Mouse (Mus musculus) adipocyte (in vitro differentiated cells): ENCODE results near the gene Artn.

Source experiments
- DNase-seq: peaks from one replicate; pipeline ENCODE4 v3.0.0-alpha.2; 2016; ENCODE audit warnings: low spot score

The Artn gene

DNA sequence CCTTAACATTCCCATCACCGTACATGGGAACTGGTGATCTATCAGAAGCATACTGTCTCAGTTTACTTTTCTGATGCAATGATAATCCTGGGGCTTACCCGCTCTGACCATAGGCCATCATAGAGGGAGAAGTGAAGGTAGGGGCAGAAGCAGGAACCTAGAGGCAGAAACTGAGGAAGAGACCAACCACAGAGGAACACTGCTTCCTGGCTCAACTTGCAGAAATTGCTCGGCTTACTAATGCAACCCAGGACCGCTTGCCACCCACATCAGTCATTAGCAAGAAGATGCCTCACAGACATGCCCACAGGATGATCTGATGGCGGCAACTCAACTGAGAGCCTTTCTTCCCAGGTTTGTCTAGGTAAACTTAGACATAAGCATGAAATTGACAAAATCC, 10.8 kb downstream of the Artn start:
- no peak for DNase-seq

DNA sequence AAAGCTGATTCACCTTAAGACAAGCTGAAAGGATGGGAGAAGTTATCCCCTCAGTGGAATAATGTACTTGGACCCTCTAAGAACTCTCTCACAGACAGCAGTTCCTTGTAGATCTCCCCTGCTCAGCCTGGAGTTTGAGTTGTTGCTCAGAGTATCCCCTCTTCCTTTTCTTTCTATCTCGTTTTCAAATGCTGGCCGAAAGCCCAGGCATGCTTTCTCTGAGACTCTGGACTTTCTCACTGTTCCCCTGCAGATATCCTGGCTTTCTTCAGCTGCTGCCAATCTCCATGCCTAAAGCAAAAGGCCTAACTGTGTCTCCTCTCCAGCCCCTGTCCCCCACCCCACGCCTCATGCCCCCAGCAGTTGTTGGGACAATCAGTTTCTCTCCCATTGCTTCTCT, 11.3 kb downstream of the Artn start:
- no peak for DNase-seq

DNA sequence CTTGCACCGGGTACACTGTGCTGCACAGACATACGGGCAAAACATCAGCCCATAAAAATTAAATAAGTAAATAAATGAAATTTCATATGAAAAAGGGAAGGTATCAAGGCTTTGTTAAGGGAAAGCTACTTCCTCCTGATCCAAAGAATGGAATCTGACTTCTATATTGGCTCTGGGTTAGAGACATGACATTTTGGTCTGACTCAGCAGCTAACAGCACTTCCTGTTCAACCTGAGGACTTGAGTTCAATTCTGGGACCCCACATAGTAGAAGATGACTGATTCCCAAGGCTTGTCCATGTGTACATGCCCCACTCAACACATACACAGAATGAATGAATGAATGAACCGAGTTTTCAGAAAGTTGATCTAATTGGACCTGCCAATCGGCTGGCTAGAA, 11.7 kb downstream of the Artn start:
- DNase-seq: no peak

DNA sequence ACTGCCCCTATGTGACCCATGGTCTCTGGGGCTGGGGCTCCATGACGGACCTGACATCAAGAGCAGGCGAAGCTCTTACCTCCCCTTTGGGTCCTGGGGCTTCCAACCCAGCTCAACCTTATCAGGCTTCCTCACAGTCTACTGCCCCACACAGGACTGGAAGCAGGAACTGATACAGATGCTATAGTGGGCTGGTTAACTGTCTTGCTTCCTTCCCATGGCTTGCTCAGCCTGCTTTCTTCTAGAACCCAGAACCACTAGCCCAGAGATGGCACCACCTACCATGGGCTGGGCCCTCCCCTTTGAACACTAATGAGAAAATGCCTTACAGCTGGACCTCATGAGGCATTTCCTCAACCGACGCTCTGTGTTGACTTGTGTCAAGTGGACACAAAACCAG, 12.2 kb downstream of the Artn start:
- no peak for DNase-seq

DNA sequence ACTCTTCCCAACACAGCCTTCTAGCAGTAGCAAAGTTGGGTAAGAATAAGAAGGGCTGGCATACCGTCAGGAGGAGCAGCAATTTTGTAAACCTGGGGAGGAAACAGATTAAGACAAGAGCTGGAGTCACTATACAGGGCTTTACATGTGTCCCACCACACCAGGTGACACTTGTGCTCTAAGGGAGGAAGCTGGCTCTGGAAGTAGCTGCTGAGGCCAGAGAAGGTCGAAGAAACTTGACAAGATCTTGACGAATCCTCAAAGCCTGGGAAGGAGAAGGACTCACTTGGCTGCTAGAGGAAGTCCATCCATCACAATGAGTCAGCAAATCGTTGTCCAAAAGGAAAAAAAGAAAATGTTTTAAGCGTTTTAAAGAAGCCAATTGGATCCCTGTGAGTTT, 13.2 kb downstream of the Artn start:
- DNase-seq: no peak

DNA sequence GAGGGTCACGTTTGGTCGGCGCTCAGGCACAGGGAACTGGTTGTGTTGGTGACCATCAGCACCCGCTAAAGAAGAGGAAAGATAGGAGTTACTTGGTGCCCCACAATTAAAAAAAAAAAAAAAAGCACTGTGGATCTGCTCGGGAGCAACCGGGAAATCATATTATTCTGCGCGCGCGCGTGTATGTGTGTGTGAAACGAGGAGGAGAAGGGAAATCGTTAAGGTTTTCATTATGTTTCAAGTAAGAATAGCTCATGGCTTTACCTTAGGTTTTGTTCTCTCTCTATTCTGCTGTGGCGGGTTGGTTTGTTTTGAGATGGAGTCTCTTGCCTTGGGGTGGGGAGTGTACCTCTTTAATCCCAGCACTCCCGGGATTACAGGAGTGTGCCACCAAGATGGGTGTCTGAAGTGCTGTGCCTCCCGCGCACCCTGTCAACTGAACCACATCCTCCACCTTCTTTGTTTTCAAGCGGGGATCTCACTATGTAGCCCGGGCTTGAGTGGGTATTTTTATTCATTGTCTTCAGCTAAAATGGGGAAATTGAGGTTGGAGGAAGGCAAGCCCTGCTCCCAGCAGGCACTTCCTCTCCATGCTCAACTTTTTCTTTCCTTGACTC, 14.0 kb downstream of the Artn start:
- peak; percentile 7 for DNase-seq

DNA sequence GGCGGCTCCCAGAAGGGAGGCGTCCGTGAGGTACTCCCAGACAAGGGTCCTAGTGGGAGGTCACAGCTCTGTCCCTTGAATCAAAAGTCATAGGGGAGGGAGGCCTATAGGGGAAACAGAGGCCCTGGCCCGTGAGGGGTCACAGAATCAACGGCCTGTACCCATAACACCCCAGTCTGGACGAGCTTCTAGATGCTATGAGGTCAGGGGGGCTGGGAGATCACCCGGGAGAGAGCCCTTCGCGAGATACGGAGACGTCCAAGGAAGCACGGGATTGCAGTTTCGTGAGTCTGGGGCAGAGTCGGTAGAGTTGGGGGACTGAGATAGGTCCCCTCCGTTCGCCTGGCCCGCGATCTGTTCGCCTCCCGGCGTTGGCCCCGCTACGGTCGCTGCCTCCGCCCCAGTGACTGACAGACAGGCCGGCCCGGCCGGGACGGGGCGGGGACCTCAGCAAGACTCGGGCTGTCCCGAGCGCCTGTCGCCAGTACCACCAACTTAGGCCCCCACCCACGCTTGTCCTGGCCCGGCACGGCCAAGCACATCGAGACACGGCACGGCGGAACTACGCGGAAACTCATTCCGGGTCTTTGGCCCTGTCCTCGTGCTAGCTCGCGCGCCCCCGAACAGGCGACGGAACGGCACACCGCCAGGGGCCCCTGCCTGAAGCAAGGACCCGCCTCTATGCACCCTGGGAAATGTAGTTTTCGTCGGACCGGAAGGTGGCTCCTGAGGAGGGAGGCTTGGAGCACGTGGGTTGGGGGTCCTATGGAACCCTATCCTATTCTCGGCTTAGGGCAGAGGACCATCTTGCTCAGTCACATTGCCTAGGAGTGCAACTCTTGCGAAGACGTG, 14.7 kb downstream of the Artn start, which contains the start of gene Ipo13:
Gene Ipo13, minus strand, starts transcription at position 409 of the 852 bp plus-strand sequence.
- DNase-seq: peak; percentile 88

DNA sequence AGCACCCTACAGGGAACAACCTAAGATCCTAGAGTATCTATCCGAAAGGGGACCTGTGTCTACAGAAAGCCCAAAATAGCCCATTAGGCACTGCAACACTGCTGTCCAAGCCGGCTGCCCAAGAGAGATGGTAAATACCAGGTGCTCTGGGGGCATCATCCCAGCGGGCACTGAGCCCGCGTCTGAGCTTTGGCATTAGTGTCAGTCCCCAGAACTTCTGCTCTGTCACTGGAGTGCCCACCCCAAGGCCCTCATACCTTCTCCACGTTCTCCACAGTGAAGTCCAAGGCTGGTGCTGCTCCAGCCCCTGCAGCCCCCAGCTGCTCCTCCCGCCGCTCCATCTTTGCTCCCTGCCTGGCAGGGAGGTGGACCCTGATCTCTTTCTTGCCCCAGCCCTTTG, 15.5 kb downstream of the Artn start:
- DNase-seq: no peak

DNA sequence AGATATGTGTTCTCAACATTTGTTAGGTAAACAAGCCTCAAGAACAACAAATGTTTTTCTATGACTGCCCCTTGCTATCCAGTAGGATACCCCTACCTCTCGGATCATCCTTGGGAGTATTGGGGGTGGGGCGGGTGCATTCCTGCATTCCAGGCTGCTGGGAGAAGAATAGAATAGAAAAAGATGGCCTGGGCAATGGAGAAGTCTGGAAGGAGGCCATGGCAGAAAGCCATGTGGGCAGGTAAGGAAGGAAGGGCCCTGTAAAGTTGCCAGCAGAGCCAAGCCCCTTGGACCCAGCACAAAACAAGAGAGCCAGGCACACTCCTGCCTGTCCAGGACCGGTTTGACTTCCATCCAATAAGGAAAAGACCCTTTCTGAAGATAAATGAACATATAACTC, 16.1 kb downstream of the Artn start:
- DNase-seq: peak; percentile 16

DNA sequence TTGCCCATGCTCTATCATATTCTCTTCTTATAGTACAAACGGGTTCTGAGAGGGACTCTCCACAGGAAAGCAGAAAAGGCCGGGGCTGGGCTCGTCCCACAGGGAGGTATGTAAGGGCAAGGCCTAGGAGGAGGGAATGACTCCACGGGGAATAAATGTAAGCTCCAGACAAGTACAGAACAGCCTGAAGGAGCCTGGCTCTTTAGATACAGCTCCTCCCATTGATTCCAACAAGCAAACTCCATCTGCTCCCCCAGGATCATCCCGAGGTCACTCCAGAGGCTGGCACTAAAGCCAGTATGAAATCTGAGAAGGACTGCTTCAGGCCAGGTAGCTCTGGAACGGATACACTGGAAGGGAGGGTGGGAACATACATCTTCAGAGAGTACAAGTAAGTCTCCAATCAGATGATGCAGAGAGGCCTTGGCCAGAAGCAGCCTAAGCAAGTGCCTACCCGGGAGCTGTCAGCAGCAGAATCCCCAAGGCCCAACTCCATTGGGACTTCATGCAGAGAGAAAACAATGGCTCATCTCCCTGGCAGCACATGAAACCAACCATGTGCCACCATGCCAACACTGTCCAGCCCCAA, 16.8 kb downstream of the Artn start:
- DNase-seq: peak; percentile 16

DNA sequence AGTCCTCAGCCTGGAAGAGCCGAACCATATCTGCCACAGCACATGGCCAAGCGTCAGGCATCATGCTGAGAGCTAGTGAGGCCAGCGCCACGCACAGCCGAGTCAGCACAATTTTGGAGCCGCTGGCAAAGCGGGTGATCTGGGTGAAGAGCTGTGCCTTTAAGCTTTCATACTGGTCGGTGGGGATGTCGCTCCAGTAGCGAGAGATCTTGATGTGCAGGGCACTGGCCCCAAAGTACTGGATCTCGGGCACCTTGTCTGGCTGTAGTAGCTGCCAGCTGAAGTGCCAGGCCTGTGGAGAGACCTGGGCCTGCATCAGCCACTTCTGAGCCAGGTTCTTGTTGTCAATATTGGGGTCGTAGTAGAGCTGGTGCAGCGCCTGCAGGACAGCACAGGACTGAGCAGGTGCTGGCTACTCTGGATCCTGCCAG, 17.4 kb downstream of the Artn start:
- no peak for DNase-seq

DNA sequence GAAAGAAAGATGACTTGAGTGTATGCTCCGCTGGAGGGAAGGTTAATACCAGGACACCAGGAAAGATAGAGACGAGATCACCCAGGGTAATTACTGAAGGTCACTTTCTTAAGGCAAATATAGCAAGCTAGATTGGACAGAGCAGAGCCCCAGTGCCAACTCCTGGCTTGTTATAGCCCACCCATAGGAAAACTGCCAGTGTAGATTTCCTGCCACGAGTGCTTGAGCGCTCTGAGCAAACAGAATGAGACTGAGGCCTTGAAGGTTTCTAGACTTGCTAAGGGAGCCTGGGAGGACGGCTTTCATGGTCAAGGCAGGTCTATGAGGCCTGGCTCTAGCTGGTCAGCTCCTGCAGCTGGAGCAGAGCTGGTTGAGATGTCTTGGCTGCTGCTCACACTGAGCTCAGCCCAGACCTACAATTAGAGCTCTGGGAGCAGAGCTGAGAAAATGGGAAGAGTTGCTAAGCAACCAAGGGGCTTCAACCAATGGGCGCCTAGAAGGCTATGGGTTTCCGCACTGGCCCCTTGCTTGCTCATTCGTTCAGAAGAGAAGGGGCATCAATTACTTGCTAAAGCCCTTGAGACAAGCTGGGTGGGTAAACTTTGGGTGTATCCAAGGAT, 20.6 kb downstream of the Artn start:
- no peak for DNase-seq

DNA sequence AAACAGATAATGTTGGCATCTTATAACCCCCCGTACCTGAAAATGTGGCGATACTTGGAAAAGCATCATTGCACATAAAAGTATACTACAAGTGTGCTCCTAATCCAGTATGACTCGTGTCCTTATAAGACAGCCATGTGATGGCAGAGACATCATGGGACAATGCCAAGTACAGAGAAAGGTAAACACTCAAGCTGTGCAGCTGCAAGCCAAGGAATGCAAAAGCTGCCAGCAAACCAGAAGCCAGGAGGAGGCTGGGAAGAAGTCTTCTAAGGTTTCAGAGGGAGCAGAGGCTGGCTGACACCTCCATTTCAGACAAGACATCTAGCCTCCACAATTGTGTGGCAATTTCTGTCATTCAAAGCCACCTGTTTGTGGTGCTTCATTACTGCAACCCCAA, 23.4 kb downstream of the Artn start:
- DNase-seq: peak; percentile 90

DNA sequence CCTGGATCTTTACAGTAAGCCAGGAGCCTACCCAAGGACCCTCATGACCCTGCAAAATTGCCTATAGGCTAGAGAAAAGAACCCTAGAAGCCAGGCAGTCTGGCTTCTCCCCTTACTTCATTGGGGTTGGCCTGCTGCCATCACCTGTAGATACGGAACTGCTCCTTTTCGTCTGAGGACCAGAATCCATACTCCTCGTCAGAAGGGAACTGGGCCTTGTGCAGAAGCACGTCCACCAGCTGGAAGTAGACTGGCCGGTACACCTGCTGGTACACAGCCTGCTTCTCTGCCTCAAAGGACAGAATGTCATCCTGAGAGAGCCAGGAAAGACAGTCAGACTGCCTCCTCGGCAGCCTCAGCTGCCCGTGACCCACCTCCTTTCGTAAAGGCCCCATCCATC, 24.8 kb downstream of the Artn start:
- no peak for DNase-seq

DNA sequence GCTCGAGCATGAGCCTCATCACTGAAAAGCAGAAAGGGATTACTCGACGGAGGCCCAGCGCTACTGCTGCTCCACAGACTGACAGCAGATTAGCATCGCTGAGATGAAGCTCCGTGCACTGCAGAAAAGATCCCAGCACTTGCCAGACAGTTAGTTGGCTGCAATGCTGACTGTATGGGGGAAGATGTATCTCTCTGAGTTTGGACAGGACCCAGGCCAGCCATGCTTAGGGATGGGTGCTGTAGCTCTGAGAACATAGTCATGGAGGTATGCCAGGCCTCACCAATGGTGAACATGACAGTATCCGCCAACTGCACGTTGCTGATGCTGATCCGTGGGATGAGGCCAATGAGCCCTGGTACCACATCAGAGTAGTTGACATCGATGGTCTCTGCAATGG, 25.5 kb downstream of the Artn start:
- no peak for DNase-seq

DNA sequence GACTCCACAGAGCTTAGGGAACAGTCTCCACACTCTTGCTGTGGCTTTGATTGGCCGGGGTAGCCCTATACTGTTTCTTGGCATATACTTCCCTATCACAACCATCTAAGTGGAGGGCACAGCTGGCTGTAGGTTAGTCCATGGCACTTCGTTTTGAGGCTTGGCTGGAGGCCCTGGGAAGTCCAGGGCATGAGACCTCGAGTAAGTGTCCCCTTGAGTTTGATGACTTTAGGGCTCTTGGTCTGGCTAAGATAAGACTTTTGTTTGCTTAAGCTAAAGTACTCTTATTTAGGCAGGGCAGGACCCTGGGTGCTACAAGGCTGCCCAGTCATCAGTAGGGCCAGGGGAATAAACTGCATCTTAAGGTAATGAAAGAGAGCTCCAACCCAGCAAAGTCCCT, 31.5 kb downstream of the Artn start:
- no peak for DNase-seq

DNA sequence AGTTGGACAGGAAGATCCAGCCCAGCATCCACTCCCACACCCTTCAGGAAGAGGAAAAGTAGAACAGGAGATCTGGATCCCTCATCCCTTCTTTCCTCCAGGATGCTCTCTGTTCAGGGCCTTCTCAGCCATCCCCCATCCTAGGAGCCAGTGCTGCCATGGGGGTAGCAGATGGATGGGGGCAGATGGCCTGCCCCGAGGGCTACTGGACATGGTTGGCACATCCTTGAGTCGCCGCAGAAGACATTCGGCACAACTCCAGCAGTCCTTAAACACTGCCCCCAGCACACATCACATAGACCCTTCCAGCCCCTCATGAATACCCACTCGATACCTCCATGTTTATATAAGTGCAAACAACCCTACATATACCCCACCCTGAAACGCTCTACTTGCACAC, 33.5 kb downstream of the Artn start:
- DNase-seq: no peak

DNA sequence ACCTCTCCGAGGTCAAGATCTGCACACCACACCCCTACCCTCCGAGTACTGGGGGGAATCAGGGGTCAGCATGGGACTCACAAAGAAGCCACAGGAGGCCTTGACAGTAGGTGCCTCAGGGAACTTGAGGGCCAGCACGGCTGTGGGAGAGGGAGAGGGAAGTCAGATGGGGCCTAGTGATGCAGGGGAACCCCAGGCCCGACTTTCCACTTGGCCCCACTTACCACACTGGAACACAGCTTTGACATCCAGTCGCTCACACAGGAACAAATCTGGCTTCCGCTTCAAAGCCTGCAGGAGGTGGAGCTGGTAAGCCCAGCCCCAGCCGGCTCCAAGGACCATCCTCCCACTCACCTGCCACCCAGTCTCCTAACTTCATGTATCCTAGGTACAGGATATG, 34.2 kb downstream of the Artn start:
- no peak for DNase-seq

DNA sequence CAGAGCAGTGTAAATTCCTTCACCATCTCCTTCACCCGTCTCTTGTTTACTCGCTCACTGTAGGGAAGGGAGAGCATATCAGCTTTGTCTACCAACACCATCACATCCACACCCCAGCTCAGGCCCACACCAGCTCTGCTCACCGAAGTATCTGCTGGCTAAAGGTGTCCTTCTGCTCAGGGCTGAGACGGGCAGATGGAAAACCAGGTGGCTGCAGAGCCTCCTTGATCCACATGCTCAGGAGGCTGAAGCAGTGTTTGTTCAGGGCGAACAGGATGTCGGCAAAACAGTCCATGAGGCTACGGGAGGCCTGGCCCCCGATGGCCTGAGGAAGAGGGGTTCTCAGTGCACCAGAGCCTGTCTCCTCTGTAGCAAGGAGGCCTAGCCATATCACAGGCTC, 35.0 kb downstream of the Artn start:
- DNase-seq: no peak

DNA sequence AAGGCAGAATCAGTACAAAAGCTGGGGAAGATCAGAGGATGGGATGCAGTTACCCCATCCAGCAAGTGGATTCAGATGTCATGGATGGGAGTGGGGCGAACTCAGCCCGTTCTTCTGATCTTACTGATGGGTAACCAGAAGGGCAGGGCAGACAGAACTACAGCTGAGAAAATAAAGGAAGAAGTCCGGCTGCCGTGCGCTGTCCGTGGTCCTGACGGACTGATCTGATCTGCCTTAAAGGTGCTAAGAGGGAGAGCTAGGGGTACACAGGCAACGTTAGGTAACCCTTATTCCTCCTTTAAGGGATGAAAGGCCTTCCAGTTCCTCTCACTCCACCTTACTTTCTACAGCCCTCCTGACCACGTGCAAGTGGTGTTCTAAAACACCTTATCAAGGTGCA, 36.2 kb downstream of the Artn start:
- peak; percentile 53 for DNase-seq

DNA sequence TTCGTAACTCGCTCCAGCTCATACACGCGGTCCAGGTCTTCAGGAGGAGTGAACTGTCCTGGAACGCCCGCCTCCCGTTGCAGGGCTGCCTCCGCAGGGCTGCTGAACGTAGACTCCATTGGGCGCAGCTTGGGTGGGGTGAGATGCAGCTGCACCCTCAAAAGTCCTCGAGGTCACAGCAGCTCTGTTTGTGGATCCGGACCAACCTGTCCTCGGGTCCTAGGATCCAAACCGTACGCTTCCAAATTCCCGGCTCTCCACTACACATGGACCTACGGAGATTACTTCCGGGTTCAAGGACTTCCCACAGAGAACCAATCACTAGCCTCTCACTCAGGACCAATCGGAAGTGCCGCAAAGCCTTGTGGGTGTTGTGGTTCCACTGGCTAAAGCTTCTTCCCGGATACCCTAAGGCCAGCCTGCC, 37.8 kb downstream of the Artn start, which contains the start of gene Dph2:
Gene Dph2, minus strand, starts transcription at position 295 of the 424 bp plus-strand sequence.
- peak; percentile 88 for DNase-seq

DNA sequence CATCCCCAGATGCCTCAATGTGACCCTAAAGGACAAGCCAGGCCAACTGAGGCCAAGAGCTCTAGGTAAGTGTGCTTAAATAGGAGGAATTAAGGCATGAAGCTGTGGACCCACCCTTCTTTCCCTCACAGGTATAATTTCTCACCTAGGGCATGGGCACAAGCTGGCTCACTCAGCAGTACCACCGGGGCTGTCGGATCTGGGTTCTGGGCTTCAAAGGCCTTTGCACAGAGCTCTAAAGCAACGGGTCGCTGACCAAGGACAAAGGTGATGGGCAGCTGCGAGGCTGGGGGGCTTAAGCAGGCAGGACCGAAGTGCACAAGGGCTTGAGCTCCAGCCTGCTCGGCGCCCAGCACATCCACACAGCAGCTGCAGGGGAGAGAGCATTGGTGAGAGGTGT, 38.8 kb downstream of the Artn start:
- DNase-seq: no peak

DNA sequence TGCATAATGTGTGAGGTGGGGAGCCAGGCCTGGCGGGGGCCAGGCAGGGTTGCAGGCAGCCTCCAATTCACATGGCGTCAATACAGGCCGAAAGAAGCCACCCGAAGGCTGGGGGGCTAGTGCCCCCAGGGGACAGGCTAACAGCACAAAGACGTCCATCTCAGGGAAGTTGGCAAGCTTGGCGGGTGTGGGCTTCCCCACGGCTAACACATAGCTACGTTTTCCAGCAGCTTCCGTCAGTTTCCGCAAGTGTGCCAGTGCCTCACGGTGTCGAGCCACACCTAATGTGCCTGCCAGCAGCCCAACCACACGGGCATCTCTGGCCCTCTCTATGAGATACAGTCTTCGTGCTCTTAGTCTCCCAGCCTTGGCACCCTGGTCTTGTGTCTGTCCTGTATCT, 39.5 kb downstream of the Artn start:
- DNase-seq: no peak
